Mouse (Mus musculus) heart, postnatal 36 days (tissue): ENCODE data around the gene Sh2d2a. TPM values are rescaled to one million over a fixed set of nuclear protein-coding genes. Genes with fewer than 3 reads are reported as not detected.
"Not testable (repeated sequence)": the region's sequence is repeated elsewhere in the genome, so short reads cannot be mapped to it uniquely, and the experiment has no call there.

Source experiments
- DNase-seq, 2 experiments: peaks; one replicate each; pipeline ENCODE4 v3.0.0; 2021 to 2022
- intact Hi-C: fragments of 180-260 bp; cut with DNase I; formaldehyde crosslinking; loops from one replicate; pipeline ENCODE4 v1.15.1; 2025
- total RNA-seq, 2 experiments: library from RNA; stranded (reverse); gene quantifications; 2 replicates each; pipeline ENCODE4 v1.2.3; 2021

Gene Sh2d2a
- total RNA-seq: under 1 TPM in 1 of 2 experiments, not detected in 1; 0.08 TPM

DNA sequence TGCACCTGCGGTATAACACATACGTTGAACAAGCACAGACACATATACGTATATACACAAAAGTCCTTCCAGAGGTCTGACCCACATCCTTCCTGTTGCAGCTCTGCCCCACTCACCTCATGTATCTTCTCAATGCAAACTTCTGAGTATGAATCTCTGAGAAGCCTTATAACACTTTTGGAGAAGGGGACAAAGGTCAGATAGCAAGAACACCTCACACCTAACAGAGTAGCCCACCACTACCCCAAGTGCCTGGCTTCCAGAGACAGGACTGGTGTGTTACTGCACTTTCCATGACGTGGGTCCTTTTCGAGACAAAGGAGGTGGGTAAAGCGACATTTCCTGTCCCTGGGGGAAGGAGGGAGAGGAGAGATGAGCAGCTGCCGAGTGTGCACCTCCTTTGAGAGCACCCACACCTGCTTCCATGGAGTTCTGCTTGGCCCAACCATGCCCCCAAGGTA is at the start of gene Sh2d2a:
TSS of gene Sh2d2a (plus strand) at position 106 of the 461 bp plus-strand sequence.
- DNase-seq: no peak
- intact Hi-C loops: no loop called here

DNA sequence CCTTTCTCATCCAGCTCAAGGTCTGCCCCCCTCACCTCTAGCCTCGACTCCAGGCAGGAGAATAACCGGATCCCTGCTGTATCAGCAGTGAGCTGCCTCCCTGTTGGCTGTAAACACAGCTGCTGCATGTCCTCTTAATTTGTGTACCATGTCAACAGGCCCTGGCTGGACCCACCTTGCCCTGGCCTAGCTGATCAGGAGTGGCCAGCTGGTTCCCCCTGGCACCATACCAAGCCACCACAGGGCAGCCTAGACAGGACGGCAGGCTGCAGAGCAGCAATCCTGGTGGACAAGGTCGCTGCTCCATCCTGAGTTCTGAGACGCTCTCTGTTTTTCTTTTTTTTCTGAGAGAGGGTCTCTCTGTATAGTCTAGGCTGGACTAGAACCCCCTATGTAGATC is 44.9 kb upstream of the Sh2d2a start:
- DNase-seq: no peak
- intact Hi-C loops: no loop called here

- DNase-seq: no peak
- intact Hi-C loops: no loop called here
Measured at GRCm38 (mm10) chr3:87804038-87804677, 42.4 kb upstream of the Sh2d2a start.

DNA sequence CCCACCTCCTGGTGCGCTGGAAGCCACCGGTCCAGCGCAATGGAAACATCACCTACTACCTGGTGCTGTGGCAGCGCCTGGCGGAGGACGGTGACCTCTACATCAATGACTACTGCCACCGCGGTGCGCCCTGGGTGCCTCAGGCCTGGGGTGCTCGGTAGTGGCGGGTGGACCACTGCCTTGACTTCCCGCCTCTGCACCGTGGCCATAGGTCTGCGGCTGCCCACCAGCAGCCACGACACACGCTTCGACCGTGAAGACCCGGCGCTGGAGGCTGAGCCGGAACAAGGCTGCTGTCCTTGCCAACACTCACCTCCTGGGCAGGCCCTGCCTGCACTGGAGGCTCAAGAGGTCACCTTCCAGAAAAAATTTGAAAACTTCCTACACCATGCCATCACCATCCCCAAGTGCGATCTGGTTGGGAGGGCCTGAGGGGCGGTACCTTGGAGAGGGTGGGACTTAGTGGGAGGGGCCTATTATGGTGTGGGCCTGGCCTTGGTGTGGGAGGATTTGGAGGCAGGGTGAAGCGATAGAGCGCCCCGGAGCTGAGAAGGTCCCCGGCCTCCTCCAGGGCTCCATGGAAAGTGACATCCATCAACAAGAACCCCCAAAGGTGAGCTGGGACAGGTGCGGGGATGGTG is 37.1 kb upstream of the Sh2d2a start:
- no peak for DNase-seq
- intact Hi-C loops: no loop called here

DNA sequence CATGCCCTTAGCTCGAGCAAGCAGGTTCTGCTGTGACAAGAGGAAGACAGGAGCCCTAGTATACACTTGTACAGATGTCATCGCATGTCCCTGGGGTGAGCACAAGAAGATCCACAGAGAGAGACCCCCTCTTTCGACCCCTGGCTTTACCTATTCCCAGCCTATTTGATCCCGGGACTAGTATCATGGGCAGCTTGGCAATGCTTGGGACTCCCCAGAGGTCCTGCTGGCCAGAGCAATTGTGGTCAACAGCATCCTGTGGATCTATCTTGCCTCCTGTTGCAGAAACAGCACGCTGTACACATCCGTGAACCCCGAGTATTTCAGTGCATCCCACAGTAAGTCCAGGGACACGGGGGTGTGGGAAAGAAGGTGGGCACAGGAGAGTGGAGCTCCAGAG is 35.3 kb upstream of the Sh2d2a start:
- intact Hi-C loops: no loop called here
- DNase-seq: no peak

DNA sequence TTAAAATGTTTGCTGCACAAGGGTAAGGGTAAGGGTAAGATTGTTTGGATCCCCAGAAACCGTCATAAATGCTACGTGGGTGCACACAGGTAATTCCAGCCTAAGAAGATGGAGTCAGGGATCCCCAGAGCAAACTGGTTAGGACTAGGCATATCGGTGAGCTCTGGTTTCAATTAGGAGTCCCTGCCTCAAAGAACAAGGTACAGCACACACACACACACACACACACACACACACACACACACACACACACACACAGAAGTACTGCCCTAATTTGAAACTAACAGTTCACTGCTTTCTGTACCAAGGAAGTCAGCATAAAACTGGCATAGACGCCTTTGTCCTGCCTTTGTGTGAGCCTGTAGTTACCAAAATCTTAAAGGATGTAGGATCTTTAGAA is 34.1 kb upstream of the Sh2d2a start:
- intact Hi-C loops: no loop called here

GRCm38 (mm10) chr3:87812873-87813272 is 33.7 kb upstream of the Sh2d2a start:
- intact Hi-C loops: no loop called here
- DNase-seq: no peak

More for the DNA sequence above, 34.1 kb upstream of the Sh2d2a start:
- DNase-seq: no peak

- intact Hi-C loops: loop anchor here (1.0 to 2.0 kb wide), 4 partner anchors 20 to 61 kb away; partner anchors contain the start of gene Insrr
- no peak for DNase-seq
Measured at GRCm38 (mm10) chr3:87816166-87816565, 30.4 kb upstream of the Sh2d2a start.

DNA sequence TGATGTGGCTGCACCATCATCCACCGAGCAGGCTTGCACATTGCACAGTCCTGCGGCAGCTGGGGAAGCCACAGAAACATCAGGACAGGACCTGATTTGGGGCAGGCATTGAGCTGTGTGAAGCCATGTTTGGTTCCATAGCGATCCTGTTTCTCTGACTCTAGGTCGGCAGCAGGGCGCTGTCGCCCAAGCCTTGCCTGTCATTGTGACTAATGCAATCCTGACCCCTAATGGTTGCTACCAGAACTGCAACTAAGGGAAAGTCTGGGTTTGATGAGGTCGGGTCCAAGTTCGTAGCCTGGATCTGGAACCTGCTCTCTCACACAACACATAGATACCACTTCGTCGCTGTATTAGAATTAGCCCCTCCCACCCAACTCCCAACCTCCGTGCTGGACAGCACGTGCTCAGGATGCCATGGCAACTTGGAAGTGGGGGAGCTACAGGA is 29.9 kb upstream of the Sh2d2a start:
- intact Hi-C loops: loop anchor here (1.0 to 2.0 kb wide), 4 partner anchors 20 to 61 kb away; partner anchors contain the start of gene Insrr
- DNase-seq: peak; percentile 76 to 78

- intact Hi-C loops: no loop called here
- no peak for DNase-seq
Measured at GRCm38 (mm10) chr3:87818226-87818625, 28.3 kb upstream of the Sh2d2a start.

- intact Hi-C loops: not testable (repeated sequence)
Measured at GRCm38 (mm10) chr3:87824206-87824605, 22.3 kb upstream of the Sh2d2a start, which contains the start of gene Pear1. Gene Pear1, minus strand, starts transcription at chr3:87824306.

GRCm38 (mm10) chr3:87828435-87828834 is 18.1 kb upstream of the Sh2d2a start:
- no peak for DNase-seq
- intact Hi-C loops: no loop called here

More at GRCm38 (mm10) chr3:87824206-87824605, 22.3 kb upstream of the Sh2d2a start, which contains the start of gene Pear1:
- DNase-seq: not testable (repeated sequence)

- intact Hi-C loops: no loop called here
- DNase-seq: no peak
Measured at GRCm38 (mm10) chr3:87829025-87829424, 17.5 kb upstream of the Sh2d2a start.

- no peak for DNase-seq
- intact Hi-C loops: no loop called here
Measured at GRCm38 (mm10) chr3:87832109-87832859, 14.3 kb upstream of the Sh2d2a start.

- intact Hi-C loops: no loop called here
Measured at GRCm38 (mm10) chr3:87833482-87833881, 13.1 kb upstream of the Sh2d2a start.

DNA sequence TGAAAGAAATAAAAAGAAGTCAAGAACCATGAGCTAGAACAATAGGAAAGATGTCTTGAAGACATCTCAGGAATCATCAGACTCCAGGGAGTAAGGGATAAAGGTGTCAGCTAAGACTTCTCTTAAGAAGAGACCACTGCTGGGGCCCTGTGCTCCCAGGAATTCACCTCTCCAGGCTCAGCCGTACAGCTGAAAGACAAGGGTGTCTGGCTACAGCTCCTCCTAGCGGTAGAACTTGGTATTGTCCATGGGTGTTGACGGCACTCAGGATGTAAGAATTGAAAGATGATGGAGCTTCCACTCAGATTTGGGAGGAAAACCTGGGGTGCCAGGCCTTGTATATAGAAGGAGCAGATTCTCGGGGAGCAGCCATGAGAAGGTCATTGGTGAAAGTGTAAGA is 7.9 kb upstream of the Sh2d2a start:
- intact Hi-C loops: loop anchor here (1.0 to 2.0 kb wide), 3 partner anchors 22 to 66 kb away; partner anchors contain the start of gene Insrr
- DNase-seq: peak; percentile 79 to 87

More at GRCm38 (mm10) chr3:87833482-87833881, 13.1 kb upstream of the Sh2d2a start:
- no peak for DNase-seq

DNA sequence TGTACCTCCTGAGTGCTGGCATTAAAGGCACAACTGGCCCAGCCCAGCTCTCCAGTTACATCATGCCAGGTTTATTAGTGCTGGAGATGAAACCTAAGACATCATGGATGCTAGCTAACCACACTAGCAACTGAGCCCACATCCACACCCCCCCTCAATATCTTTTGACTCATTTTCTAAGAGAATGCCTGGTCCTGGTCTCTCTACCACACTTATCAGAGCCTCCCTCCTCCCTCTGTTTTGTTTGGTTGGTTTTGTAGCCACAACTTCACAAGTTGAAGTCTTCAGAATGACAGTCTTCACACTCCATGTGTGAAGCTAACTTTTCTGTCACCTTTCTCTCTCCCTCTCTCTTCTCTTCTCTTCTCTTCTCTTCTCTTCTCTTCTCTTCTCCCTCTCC is 5.7 kb upstream of the Sh2d2a start:
- no peak for DNase-seq
- intact Hi-C loops: no loop called here

- DNase-seq: no peak
- intact Hi-C loops: no loop called here
Measured at GRCm38 (mm10) chr3:87844981-87845380, 1.6 kb upstream of the Sh2d2a start.

GRCm38 (mm10) chr3:87846186-87846585 is 369 bp upstream of the Sh2d2a start:
- no peak for DNase-seq
- intact Hi-C loops: no loop called here

DNA sequence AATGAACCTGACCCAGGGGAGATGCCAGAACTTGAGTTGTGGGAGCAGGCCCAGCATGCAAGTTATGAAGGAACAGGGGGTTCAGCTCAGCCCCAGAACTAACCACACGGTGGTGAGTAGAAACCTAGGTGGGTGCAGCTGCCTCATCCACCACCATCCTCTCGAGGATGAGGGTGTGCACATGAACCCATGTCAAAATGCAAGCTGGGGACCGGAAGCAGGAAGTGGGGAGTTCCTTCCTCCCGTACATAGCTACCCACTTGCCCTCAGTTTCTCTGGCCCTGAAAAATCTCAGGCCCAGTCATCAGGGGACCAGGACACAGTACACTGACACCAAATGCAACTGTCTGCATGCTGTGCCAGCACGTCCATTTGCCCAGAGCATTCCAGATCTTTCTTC is 1.1 kb downstream of the Sh2d2a start:
- no peak for DNase-seq
- intact Hi-C loops: no loop called here

- intact Hi-C loops: no loop called here
- DNase-seq: no peak
Measured at GRCm38 (mm10) chr3:87849117-87849516, 2.6 kb downstream of the Sh2d2a start.
